Mouse (Mus musculus) ES-Bruce4 (cell line): ENCODE data around the gene Kmt5a.

Source experiments
- CTCF ChIP-seq: IDR thresholded peaks from one replicate; pipeline ENCODE4 v1.8.1; 2011; ENCODE audit warnings: low read depth, low read length
- POLR2A ChIP-seq: IDR thresholded peaks from one replicate; pipeline ENCODE4 v1.8.1; 2011; ENCODE audit warnings: low read length; ENCODE audit not compliant: insufficient read depth

GRCm38 (mm10) chr5:124412163-124412562, 27.6 kb upstream of the Kmt5a start:
- TF ChIP-seq CTCF = no peak
- no peak for TF ChIP-seq POLR2A
